Comparison of ENCODE assay signal across 9 mouse cellular contexts in genomic region chr14:36919886-36920285, GRCm38 (mm10). TPM values are rescaled to one million over a fixed set of nuclear protein-coding genes. Genes with fewer than 3 reads are reported as not detected.
DNase-seq lines count a peak whose midpoint lies in the region; ATAC-seq and TF ChIP-seq lines count a peak whose summit lies in the region.
"Had no signal": no experiment of that assay in that cellular context is flagged by ENCODE, and none has a peak within 500 bp of the region (broad histone marks: within the 10 kb centered on the region; RNA-seq: fewer than 3 reads in every experiment).

No protein-coding gene starts in this region.

- peaks cover 32% of the 10 kb centered on the region for H3K36me3 ChIP-seq in heart, embryonic 14.5 days (ENCODE audit: control insufficient read depth, insufficient read depth, low read length)
- H3K36me3 ChIP-seq in kidney, embryonic 15.5 days, result peaks cover 5% of the 10 kb centered on the region; the same call in 1 of the 2 replicates
- peaks cover 19% of the 10 kb centered on the region for H3K36me3 ChIP-seq in neural tube, embryonic 15.5 days
- H3K36me3 ChIP-seq in stomach, postnatal 0 days (ENCODE audit: control insufficient read depth, insufficient read depth, low read length), result peaks cover 3% of the 10 kb centered on the region; the same call in 1 of the 2 replicates

- H3K4me2 ChIP-seq in heart, embryonic 14.5 days (ENCODE audit: low read length), result no peak overlapping the region; the same call in 1 of the 2 replicates
- no peak overlapping the region for H3K4me2 ChIP-seq in kidney, embryonic 15.5 days
- no peak overlapping the region for H3K4me2 ChIP-seq in neural tube, embryonic 15.5 days
- no peak overlapping the region for H3K4me2 ChIP-seq in stomach, postnatal 0 days (replicated peaks; ENCODE audit: low read depth)
- H3K4me2 ChIP-seq: liver, embryonic 11.5 days had no signal

- H3K27me3 ChIP-seq in heart, embryonic 14.5 days (ENCODE audit: control insufficient read depth, insufficient read depth, low read length), result no peaks in the 10 kb centered on the region
- H3K27me3 ChIP-seq in kidney, embryonic 15.5 days, result no peaks in the 10 kb centered on the region
- no peaks in the 10 kb centered on the region for H3K27me3 ChIP-seq in neural tube, embryonic 15.5 days (replicated peaks)
- no peaks in the 10 kb centered on the region for H3K27me3 ChIP-seq in stomach, postnatal 0 days (ENCODE audit: control insufficient read depth, insufficient read depth, low read length)

- TF ChIP-seq CTCF in stomach, postnatal 0 days (IDR thresholded peaks at IDR 0.05; ENCODE audit: low read depth), result no peak

- peak overlapping the region; percentile 98 to 100 for H3K27ac ChIP-seq in heart, embryonic 14.5 days (replicated peaks in 1 of 2; ENCODE audit: control insufficient read depth in 1 of 2, insufficient read depth in 1 of 2, low read depth in 2 of 2, low read length in 2 of 2)
- peak overlapping the region; percentile 91 for H3K27ac ChIP-seq in kidney, embryonic 15.5 days
- 0 out of 2 replicates have a peak overlapping the region, but pooled peaks have one; percentile 79 for H3K27ac ChIP-seq in neural tube, embryonic 15.5 days (replicated peaks)
- H3K27ac ChIP-seq in stomach, postnatal 0 days (replicated peaks), result peak overlapping the region; percentile 93; the same call in 1 of the 2 replicates

- H3K9me3 ChIP-seq in heart, embryonic 14.5 days (ENCODE audit: control insufficient read depth, low read length), result no peaks in the 10 kb centered on the region
- H3K9me3 ChIP-seq in kidney, embryonic 15.5 days (replicated peaks), result no peaks in the 10 kb centered on the region
- no peaks in the 10 kb centered on the region for H3K9me3 ChIP-seq in neural tube, embryonic 15.5 days (replicated peaks)
- no peaks in the 10 kb centered on the region for H3K9me3 ChIP-seq in stomach, postnatal 0 days (ENCODE audit: control insufficient read depth, low read length)

- H3K4me1 ChIP-seq in heart, embryonic 14.5 days (ENCODE audit: control insufficient read depth in 2 of 2, insufficient read depth in 2 of 2, low read length in 2 of 2), result peaks cover 5 to 17% of the 10 kb centered on the region in 2 experiments; a peak in 3 of 4 replicates
- 0 out of 2 replicates have a peak, but pooled peaks cover 16% of the 10 kb centered on the region for H3K4me1 ChIP-seq in kidney, embryonic 15.5 days
- H3K4me1 ChIP-seq in neural tube, embryonic 15.5 days, result no peaks in the 10 kb centered on the region
- no peaks in the 10 kb centered on the region for H3K4me1 ChIP-seq in stomach, postnatal 0 days (replicated peaks; ENCODE audit: control insufficient read depth, insufficient read depth)

- no peak overlapping the region for H3K9ac ChIP-seq in heart, embryonic 14.5 days (ENCODE audit: low read length)
- H3K9ac ChIP-seq in kidney, embryonic 15.5 days, result no peak overlapping the region
- no peak overlapping the region for H3K9ac ChIP-seq in neural tube, embryonic 15.5 days (replicated peaks)
- no peak overlapping the region for H3K9ac ChIP-seq in stomach, postnatal 0 days (ENCODE audit: low read length)

- WGBS in heart, embryonic 14.5 days, result 89% methylated on average over 8 of the region's 8 CpGs
- 92% methylated on average over 8 of the region's 8 CpGs for WGBS in kidney, embryonic 15.5 days
- whole genome bisulfite sequencing in neural tube, embryonic 15.5 days, result 92% methylated on average over 8 of the region's 8 CpGs
- 91% methylated on average over 8 of the region's 8 CpGs for WGBS in stomach, postnatal 0 days

- no peak for TF ChIP-seq EP300 in stomach, postnatal 0 days (optimal IDR thresholded peaks at IDR 0.05)

- ATAC-seq in heart, embryonic 14.5 days (ENCODE audit: insufficient number of reproducible peaks, insufficient read depth, low FRiP score, low read depth), result no peak
- no peak for ATAC-seq in kidney, embryonic 15.5 days (replicated peaks; ENCODE audit: low FRiP score)
- ATAC-seq in neural tube, embryonic 15.5 days (ENCODE audit: low FRiP score), result no peak
- ATAC-seq in stomach, postnatal 0 days (ENCODE audit: low FRiP score, low TSS enrichment), result no peak

- no peak for DNase-seq in heart, adult 18-20 months
- DNase-seq in kidney, adult 11 months, result no peak
- no peak for DNase-seq in neural tube, embryonic 10.5 days (ENCODE audit: extremely low spot score, low spot score)
- DNase-seq in stomach, postnatal 0 days (ENCODE audit: low spot score), result no peak
- no peak for DNase-seq in gastrocnemius, adult 18-20 months (ENCODE audit: low spot score)

- no peak overlapping the region for H3K4me3 ChIP-seq in heart, embryonic 14.5 days (ENCODE audit: control insufficient read depth in 1 of 2, insufficient read depth in 1 of 2, low read depth in 1 of 2, low read length in 2 of 2)
- H3K4me3 ChIP-seq in kidney, embryonic 15.5 days (replicated peaks), result no peak overlapping the region
- H3K4me3 ChIP-seq in neural tube, embryonic 15.5 days (replicated peaks), result no peak overlapping the region
- H3K4me3 ChIP-seq in stomach, postnatal 0 days (ENCODE audit: low read depth, low read length), result no peak overlapping the region

RNA-seq across cellular contexts. Expression of gene Ccser2, which starts 48.7 kb away (rescaled TPM):
- polyA plus RNA-seq in heart, embryonic 14.5 days (2014; fragmentation: Nextera tagmentation; extraction: Ambion mirVana), result 61.8 and 64.3 TPM in 2 replicates
- 100 to 1,000 TPM; 114 to 118 TPM for total RNA-seq in heart, adult 18-20 months (2021)
- 33.9 and 35.1 TPM in 2 replicates for polyA plus RNA-seq in kidney, embryonic 15.5 days (2015; fragmentation: Nextera tagmentation; extraction: Ambion mirVana)
- polyA plus RNA-seq in neural tube, embryonic 15.5 days (2015; fragmentation: Nextera tagmentation; extraction: Ambion mirVana), result 89.7 and 97.4 TPM in 2 replicates
- polyA plus RNA-seq in stomach, postnatal 0 days (2015; fragmentation: Nextera tagmentation; extraction: Ambion mirVana), result 18.1 and 19.7 TPM in 2 replicates
- total RNA-seq in gastrocnemius, adult 18-20 months (2021), result 10 to 100 TPM; 63.3 to 72.8 TPM
